Mouse (Mus musculus): ENCODE results near the gene Gpr162.
A peak's percentile ranks its signal among the peaks of the same experiment; 100 is the strongest.
"Not testable (repeated sequence)": the region's sequence is repeated elsewhere in the genome, so short reads cannot be mapped to it uniquely, and the experiment has no call there.

Gpr162 gene

DNA sequence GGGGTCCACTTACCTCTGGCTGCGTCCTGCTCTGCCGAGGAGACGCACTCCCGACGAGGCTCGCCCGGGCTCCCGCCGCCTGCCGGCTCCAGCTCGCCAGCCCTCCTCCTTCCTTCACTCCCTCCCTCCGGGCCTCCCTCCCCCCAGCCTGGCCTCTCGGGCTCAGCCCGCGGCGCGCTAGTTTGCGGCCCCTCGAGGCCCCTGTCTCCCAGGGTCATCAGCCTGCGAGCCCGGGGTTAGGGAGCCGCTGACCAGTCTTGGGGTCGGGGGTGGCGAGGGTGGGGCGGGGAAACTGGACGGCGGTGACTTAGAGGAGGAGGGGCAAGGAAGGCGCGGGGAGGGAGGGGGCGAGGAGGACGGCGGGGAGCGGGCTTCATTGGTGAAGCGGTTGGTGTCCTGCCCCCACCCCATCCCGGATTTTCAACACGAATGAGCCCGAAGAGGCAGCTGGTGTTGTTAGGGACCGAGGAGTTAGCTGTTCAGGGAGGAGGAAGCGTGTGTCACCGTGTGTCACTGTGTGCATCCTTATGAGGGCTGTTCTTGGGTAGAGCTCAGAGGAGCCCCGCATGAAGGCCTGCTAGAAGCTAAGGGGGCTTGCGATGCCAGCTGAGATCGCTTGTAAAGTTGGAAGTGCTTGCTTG lies at the start of gene Gpr162:
Gene Gpr162, minus strand, starts transcription at position 326 of the 641 bp plus-strand sequence.
- no peak for DNase-seq (ENCODE audit: low read depth, low spot score)

GRCm38 (mm10) chr6:124913214-124913613 lies 49.4 kb upstream of the Gpr162 start:
- DNase-seq (ENCODE audit: low read depth, low spot score), result peak; percentile 20

DNA sequence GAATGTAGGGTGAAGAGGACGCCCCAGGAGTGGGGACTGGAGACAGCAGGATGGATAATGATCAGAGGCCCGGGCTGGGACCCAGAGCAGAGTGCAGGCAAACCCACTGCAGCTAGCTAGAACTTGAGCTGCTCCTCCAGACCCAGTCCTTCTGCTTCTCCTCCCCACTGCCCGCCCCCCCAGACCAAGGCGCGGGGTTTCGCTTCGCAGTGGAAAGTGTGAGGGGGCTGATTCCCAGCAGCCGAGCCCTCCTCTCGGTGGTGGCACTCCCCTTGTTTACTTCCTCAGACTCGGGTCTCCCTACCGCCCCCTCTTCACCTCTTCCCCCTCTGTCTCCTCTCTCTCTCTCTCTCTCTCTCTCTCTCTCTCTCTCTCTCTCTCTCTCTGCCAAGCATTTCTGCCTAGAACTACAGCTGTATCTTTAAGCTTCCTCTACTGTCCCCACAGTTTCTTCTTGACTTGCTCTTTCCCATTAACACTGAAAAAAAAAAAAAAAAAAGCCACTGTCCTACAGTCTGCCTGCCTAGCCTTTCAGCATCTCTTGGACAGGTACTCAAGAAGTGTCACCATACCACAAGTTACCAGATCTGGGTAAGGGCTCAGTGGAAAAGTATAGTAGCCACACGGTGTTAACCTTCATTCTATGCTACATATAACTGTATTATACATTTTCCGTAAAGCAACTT lies 47.9 kb upstream of the Gpr162 start, which contains the start of gene Lag3:
Gene Lag3, minus strand, starts transcription at position 173 of the 686 bp plus-strand sequence.
- no peak for DNase-seq (ENCODE audit: low read depth, low spot score)

DNA sequence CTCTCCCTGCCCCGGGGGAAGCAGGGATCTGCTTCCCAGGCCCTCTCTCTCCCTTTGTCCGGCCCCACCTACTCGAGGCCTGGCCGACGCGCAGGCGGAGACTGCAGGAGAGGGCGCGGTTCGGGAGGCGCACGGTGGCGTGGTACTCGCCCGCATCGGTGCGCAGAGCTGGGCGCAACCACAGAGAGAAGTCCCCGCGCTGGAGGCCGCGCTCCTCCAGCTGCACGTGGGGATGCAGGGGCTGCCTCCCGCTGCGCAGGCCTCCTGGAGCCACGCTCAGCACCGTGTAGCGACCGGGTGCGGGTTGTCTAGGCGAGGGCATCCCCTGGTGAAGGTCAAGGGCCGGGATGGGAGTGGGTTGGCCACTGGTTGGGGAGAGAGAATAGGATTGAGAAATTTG lies 46.2 kb upstream of the Gpr162 start:
- no peak for DNase-seq (ENCODE audit: low read depth, low spot score)

- DNase-seq (ENCODE audit: low read depth, low spot score), result peak; percentile 33
Observed at GRCm38 (mm10) chr6:124907767-124908166, 44.0 kb upstream of the Gpr162 start.

DNA sequence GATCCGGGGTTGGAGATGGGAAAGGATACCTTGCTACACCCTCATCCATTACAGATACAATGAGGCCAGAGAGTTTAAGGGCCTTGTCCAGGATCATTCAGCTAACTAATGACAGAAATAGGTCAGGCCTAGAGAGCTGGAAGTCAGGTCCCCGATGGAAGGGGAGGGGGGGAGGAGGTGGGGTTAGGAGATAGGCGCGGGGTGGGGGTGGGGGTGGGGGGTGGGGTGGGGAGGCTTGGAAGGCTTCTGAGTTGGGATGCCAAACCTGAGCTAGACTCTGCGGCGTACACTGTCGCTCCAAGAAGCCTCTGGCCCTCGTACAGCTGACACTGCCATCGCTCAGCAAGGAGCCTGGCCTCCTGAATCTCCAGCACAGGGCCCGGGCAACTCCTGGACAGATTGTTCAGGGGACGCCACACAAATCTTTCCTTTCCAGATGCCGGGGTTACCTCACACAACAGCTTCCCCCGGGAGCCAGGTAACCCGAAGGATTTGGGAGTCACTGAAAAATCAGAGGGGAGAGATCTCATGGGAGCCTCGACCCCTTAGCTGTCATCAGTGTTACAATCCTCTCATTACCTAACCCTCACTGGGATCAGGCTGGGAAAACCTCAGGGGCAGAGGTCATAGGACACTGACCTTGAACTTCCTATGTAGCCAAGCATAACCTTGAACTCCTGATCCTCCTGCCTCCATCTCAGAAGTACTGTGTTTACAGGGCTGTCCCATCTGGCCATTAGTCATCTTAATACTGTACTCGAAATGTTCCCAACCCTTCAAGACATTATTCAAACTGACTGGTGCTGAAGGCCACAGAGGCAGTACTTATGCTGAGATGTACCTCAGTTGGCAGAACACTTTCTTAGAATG lies 41.4 kb upstream of the Gpr162 start:
- DNase-seq (ENCODE audit: low read depth, low spot score), result no peak

DNA sequence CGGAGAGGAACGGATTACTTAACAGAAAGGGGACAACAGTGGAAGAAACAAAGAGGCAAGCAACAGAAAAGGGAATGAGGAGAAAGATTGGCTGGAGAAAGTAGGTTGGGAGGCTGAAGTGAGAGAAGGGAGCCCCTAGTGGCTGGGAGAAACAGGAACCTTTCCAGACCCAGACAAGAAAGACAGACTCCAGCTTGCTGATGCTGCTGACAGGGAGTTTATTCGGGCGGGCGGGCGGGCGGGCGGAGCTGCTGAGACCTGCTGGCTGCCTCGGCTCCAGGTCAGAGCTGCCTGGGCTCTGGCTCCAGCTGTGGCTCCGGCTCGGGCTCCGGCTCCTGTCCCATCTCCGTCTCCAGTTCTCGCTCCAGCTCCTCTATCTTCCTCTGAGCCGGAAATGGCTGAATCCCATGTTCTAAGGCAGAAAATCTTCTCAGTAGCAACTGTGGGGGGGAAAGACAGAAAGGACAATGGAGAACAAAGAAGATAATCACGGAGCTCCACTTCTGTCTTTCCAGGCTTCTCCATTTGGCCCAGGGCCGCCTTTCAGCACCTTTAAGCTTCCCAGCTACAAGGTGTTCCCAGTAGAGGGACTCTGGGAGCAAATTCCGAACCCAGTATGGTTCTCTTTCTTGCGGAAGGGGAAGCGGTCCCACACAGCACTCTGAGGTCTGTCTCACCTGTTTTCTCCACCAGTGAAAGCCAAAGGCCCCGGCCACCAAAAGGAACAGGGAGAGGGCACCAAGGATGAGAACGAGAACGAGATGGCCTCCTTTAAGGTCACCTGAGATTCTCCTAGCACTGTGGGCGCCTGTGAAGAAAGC lies 40.6 kb upstream of the Gpr162 start:
- peak; percentile 97 for DNase-seq (ENCODE audit: low read depth, low spot score)

GRCm38 (mm10) chr6:124903580-124904151 lies 39.9 kb upstream of the Gpr162 start:
- peak; percentile 96 for DNase-seq (ENCODE audit: low read depth, low spot score)

DNA sequence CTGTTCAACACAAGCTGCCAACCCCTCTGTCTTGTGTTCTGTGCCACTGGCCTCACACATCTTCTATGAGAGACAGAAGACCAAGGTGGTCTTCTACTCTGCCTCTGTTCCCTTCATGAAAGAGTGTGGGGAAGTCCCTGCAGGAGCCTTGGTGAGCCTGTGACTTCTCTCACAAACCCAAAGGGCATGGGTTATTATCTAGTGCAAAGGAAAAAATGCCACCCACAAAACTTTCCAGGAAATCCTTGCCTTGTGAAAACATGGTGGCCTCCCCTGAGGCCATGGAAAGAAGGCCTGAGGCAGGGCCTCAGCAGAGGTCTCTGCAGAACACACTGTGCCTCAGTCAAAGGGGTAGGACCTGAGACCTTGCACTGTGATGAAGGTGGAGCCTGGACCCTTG lies 38.1 kb upstream of the Gpr162 start:
- no peak for DNase-seq (ENCODE audit: low read depth, low spot score)

DNA sequence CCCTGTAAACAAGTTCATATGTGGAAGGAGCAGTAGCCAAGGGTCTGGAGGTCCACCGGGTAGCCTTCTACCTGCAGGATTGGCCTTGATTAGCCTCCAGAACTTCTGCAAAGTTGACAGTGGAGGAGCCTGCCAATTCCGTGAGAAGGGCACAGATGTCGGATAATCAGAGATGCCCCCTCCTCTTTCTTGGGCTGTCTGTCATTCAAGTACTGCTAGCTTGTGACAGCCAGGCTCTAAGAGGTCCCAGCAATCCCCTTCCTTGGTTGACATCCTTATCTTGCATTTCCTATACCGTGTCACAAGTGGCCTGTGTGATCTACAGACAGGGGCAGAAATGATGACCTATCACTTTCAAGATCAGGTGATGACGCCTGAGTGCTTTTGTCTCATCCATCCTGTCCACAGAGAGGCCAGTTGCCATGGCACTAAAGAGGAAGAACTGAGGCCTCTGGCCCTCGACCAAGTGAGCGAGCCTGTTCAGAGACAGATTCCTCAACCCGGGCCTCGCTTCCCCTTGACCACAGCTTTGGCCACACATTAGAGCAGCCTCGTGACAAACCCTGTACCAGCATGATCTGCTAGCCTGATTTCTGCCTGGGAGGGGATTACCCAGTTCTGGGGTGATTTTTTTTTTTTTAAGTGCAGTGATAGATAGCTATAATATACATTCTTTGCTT lies 37.2 kb upstream of the Gpr162 start:
- DNase-seq (ENCODE audit: low read depth, low spot score), result peak; percentile 48

DNA sequence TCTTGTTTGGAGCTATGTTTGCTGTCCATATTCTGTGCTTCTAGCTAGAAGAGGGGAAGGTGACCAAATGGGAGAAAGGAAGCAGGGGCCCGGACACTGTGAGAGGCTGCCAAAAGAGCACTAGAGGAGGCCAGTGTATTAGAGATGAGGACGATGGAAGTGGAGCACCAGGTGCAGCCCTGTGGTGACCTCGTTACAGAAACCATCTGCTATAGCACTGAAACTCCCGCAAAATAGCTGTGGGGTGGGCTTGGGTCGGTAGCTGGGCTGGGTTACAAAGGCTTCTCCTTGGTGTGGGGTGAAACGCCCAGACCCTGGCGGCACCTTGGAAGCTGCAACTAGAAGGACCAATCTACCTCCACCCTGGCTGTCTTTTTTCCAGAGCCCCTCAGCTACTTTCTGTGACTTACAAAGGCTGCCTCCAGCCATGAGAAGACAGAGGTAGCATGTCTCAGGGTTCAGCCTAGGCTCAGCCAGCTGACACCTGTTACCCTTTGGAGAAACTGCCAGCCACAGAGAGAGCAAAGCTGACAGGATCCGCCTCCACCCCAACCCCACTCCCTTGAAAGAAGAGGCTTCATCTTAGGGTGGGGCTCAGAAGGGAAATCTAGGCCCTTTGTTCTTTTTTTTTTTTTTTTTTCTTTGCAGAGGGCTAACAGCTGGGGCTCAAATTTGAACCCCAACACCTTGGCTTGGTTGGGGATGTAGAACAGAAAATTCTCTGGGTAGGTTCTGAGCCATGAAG lies 36.4 kb upstream of the Gpr162 start:
- DNase-seq (ENCODE audit: low read depth, low spot score), result no peak

DNA sequence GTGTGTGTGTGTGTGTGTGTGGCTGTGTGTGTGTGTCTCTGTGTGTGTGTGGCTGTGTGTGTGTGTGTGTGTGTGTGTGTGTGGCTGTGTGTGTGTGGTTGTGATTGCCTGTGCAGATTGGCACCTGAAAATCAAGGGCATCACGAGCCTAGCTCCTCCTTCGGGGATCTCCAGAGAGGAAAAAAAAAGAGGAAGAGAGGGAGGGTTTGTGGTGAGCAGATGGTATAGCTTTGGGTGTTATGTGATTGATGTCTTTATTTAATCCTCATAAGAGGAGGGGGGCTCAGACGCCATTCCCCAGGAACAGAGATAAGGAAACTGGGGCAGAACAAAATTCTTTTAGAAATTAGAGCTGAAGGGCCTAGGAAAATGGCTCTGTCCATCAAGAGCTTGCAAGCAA lies 34.6 kb upstream of the Gpr162 start:
- DNase-seq (ENCODE audit: low read depth, low spot score), result no peak

DNA sequence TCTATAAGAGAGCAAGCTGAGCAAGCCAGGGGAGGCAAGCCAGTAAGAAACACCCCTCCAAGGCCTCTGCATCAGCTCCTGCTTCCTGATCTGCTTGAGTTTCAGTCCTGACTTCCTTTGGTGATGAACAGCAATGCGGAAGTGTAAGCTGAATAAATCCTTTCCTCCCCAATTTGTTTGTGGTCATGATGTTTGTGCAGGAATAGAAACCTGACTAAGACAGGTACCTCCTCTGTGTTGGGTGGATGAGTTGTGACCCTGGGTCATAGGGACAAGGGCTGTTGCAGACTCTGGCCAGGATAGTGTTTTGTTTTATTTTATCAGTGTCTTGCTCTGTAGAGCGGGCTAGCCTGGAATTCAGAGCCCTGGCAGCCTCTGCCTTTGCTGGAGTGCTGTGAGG lies 30.3 kb upstream of the Gpr162 start:
- not testable (repeated sequence) for DNase-seq (ENCODE audit: low read depth, low spot score)

DNA sequence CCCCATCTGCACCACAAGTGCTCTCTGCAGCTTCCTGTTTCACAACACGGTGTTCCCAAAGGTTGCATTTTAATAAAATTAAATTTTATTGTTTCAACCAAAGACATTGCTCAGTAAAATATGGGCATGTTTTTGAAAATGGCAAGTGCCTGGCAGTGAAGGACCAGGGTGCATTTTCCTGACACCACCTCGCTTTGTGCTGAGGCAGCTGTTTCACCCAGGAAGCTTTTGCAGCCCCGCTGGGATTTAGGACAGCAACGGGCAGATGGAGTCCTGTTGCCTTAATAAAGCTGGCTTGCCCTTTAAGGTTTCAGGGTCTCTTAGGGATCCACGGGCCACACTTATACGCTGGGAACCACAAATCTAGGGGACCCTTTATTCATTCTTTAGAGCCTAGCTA lies 27.2 kb upstream of the Gpr162 start:
- DNase-seq (ENCODE audit: low read depth, low spot score), result no peak

- DNase-seq (ENCODE audit: low read depth, low spot score), result no peak
Observed at GRCm38 (mm10) chr6:124888555-124889125, 24.9 kb upstream of the Gpr162 start.

GRCm38 (mm10) chr6:124887986-124888385 lies 24.2 kb upstream of the Gpr162 start, which contains the start of gene Cd4:
TSS of gene Cd4 (minus strand) at chr6:124888221.
- no peak for DNase-seq (ENCODE audit: low read depth, low spot score)

DNA sequence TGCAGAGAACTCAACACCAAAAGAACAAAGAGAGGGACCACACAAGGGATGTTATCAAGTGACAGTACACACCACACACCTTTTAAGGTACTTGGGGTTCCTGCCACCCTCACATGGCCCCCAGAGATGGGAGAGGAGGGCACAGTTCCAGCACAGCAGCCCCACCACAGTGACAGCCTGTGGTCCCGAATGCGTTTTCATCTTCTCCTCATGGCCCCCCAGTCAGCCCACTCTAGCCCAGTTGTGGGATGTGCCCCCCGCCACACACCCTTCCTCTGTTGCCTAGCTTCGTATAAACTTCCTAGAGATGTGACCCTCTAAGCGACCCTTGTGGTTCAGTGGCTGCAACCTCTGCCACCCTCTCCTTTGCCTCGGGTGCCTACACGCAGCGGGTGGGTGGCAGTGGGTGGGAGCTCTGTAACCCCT lies 22.2 kb upstream of the Gpr162 start:
- DNase-seq (ENCODE audit: low read depth, low spot score), result no peak

GRCm38 (mm10) chr6:124884714-124885500 lies 21.1 kb upstream of the Gpr162 start:
- DNase-seq (ENCODE audit: low read depth, low spot score), result no peak

GRCm38 (mm10) chr6:124883351-124883750 lies 19.6 kb upstream of the Gpr162 start:
- DNase-seq (ENCODE audit: low read depth, low spot score), result no peak

Data from 3T3-L1 (cell line).